Mouse (Mus musculus) CD4-positive naive resting alpha-beta T cell, adult 57 days (primary cell): ENCODE results near the gene Kdm5b. TPM values are rescaled to one million over a fixed set of nuclear protein-coding genes. Genes with fewer than 3 reads are reported as not detected.

ENCODE experiments used
- total RNA-seq: library from RNA; stranded (reverse); gene quantifications from one replicate; pipeline ENCODE4 v1.2.4, GENCODE M21; 2023

Gene Kdm5b
- 67.5 TPM for total RNA-seq

GRCm38 (mm10) chr1:134559976-134560375 lies at the start of gene Kdm5b:
Gene Kdm5b, plus strand, starts transcription at chr1:134560171.

GRCm38 (mm10) chr1:134549632-134550132 lies 10.3 kb upstream of the Kdm5b start, which contains the start of gene Mgat4e:
Gene Mgat4e, minus strand, starts transcription at chr1:134549682.

GRCm38 (mm10) chr1:134646261-134646962 lies 86.4 kb downstream of the Kdm5b start, which contains the start of gene Syt2:
Gene Syt2, plus strand, starts transcription at chr1:134646677.

Other genes with a start within 250 kb of the Kdm5b start
- gene Ppfia4, start 227.2 kb upstream of the Kdm5b start, total RNA-seq, result 0.80 TPM
- 58.4 TPM for gene Tmem183a, start 198.2 kb upstream of the Kdm5b start, total RNA-seq
- not detected for gene 4933406M09Rik, start 174.2 kb upstream of the Kdm5b start, total RNA-seq
- 13.2 TPM for gene Cyb5r1, start 154.6 kb upstream of the Kdm5b start, total RNA-seq
- gene Adipor1, start 144.8 kb upstream of the Kdm5b start, total RNA-seq, result 68.2 TPM
- gene Klhl12, start 104.6 kb upstream of the Kdm5b start, total RNA-seq, result 34.2 TPM
- gene Rabif, start 65.5 kb upstream of the Kdm5b start, total RNA-seq, result 23.7 TPM
- not detected for gene Mgat4e, start 10.5 kb upstream of the Kdm5b start, total RNA-seq
- not detected for gene Syt2, start 86.5 kb downstream of the Kdm5b start, total RNA-seq